Mouse (Mus musculus): ENCODE measurements around the gene Hoxc8. TPM values are rescaled to one million over a fixed set of nuclear protein-coding genes. Genes with fewer than 3 reads are reported as not detected.

Gene Hoxc8
- polyA plus RNA-seq, 1 experiment from 2014 or later, result not detected

DNA sequence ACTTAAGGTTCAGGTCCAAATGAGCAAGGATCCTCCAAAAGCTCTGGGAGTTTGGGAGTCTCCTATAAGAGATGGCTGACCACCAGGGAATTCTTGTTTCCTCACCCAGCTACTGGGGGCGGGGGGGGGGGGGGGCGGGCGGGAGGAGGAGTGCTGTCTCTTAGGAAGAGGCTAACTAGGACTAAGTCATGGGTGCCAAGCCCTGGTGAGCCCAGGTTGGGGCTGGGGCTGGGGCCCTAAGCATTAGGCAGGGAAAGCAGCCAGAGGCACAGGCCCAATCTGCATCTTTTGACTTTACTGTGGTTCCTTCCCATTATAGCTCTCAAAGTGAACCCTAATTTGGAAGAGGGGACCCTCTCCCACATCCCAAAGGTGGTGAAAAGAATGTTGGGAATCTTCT lies 41.8 kb downstream of the Hoxc8 start:
- H3K4me3 ChIP-seq (ENCODE audit: low read depth, low read length), result no peak overlapping the region
- H3K4me1 ChIP-seq (ENCODE audit: control insufficient read depth, insufficient read depth, low read length), result no peaks in the 10 kb centered on the region
- no peak for ATAC-seq
- H3K27me3 ChIP-seq (replicated peaks; ENCODE audit: control insufficient read depth, insufficient read depth, low read length), result peaks cover 95% of the 10 kb centered on the region
- no peak overlapping the region for H3K4me2 ChIP-seq (ENCODE audit: low read length)
- no peaks in the 10 kb centered on the region for H3K36me3 ChIP-seq (ENCODE audit: control insufficient read depth, insufficient read depth, low read length)
- no peak overlapping the region for H3K9ac ChIP-seq (ENCODE audit: low read length)
- H3K27ac ChIP-seq (ENCODE audit: low read depth, low read length), result no peak overlapping the region
- no CpG with 5 or more reads among the region's 3 CpGs for WGBS
- no peak for DNase-seq (ENCODE audit: low spot score)
- no peaks in the 10 kb centered on the region for H3K9me3 ChIP-seq (replicated peaks; ENCODE audit: control insufficient read depth, low read length)

- ATAC-seq, result no peak
- no peak overlapping the region for H3K27ac ChIP-seq (ENCODE audit: low read depth, low read length)
- H3K9me3 ChIP-seq (replicated peaks; ENCODE audit: control insufficient read depth, low read length), result no peaks in the 10 kb centered on the region
- no peak overlapping the region for H3K4me2 ChIP-seq (ENCODE audit: low read length)
- H3K9ac ChIP-seq (ENCODE audit: low read length), result no peak overlapping the region
- DNase-seq (ENCODE audit: low spot score), result no peak
- H3K27me3 ChIP-seq (replicated peaks; ENCODE audit: control insufficient read depth, insufficient read depth, low read length), result peaks cover 95% of the 10 kb centered on the region
- H3K4me3 ChIP-seq (ENCODE audit: low read depth, low read length), result no peak overlapping the region
- no peaks in the 10 kb centered on the region for H3K4me1 ChIP-seq (ENCODE audit: control insufficient read depth, insufficient read depth, low read length)
- no peaks in the 10 kb centered on the region for H3K36me3 ChIP-seq (ENCODE audit: control insufficient read depth, insufficient read depth, low read length)
- 1% methylated on average over 26 of the region's 26 CpGs for WGBS
These were observed 42.5 kb downstream of the Hoxc8 start for GRCm38 (mm10) chr15:103032646-103033575.

DNA sequence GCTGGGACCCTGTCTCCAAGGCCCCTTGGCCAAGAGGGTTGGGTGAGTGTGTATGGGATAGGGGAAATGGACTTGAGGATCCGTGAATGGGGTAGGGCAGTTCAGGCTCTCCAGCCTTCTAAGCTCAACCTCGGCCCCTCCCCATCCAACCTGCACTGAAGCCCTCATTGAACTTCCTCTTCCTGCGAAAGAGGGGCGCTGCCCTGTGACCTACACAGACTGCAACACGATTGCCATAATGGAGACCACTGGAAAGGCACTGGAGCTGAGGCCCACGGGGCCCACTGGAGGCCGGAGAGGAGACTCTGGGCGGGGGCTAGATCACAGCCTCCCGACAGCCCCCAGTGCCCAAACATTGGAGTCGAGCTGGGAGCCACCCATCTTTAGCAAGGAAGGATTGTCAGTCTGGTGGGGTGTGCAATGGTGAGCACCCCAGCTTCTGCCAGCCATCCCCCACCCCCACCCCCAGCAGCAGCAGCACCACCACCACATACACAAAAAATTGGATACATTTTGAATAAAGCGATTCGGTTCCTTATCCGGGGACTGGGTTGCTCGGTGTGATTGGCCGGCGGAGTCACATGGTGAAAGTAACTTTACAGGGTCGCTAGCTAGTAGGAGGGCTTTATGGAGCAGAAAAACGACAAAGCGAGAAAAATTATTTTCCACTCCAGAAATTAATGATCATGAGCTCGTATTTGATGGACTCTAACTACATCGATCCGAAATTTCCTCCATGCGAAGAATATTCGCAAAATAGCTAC lies 43.8 kb downstream of the Hoxc8 start:
- no peak overlapping the region for H3K4me3 ChIP-seq (ENCODE audit: low read depth, low read length)
- H3K9ac ChIP-seq (ENCODE audit: low read length), result no peak overlapping the region
- no peak overlapping the region for H3K27ac ChIP-seq (ENCODE audit: low read depth, low read length)
- H3K36me3 ChIP-seq (ENCODE audit: control insufficient read depth, insufficient read depth, low read length), result no peaks in the 10 kb centered on the region
- no peak for DNase-seq (ENCODE audit: low spot score)
- no peak overlapping the region for H3K4me2 ChIP-seq (ENCODE audit: low read length)
- ATAC-seq, result no peak
- WGBS, result 1% methylated on average over 24 of the region's 24 CpGs
- no peaks in the 10 kb centered on the region for H3K4me1 ChIP-seq (ENCODE audit: control insufficient read depth, insufficient read depth, low read length)
- no peaks in the 10 kb centered on the region for H3K9me3 ChIP-seq (replicated peaks; ENCODE audit: control insufficient read depth, low read length)
- peaks cover 95% of the 10 kb centered on the region for H3K27me3 ChIP-seq (replicated peaks; ENCODE audit: control insufficient read depth, insufficient read depth, low read length)

DNA sequence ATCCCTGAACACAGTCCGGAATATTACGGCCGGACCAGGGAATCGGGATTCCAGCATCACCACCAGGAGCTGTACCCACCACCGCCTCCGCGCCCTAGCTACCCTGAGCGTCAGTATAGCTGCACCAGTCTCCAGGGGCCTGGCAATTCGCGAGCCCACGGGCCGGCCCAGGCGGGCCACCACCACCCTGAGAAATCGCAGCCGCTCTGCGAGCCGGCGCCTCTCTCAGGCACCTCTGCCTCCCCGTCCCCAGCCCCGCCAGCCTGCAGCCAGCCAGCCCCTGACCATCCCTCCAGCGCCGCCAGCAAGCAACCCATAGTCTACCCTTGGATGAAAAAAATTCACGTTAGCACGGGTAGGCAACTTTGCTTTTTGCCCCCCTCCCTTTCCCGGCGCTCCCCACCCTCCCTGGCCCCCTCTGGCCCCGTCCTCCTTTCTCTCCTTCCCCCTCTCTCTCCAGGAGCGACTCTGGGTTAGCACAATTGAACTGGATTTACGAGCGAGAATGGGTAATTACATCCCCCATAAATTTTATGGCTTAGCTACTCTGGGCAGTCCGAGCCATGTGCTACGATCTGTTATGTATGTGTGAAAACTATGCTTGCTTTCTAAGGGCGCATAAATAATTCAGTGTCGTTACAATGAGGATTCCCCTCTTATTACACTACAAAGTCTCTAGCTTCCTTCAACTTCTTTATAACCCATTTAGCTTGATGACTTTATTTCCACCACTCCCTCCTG lies 44.6 kb downstream of the Hoxc8 start:
- no peak overlapping the region for H3K9ac ChIP-seq (ENCODE audit: low read length)
- under 1% methylated on average over 34 of the region's 34 CpGs for WGBS
- H3K4me1 ChIP-seq (ENCODE audit: control insufficient read depth, insufficient read depth, low read length), result no peaks in the 10 kb centered on the region
- peaks cover 95% of the 10 kb centered on the region for H3K27me3 ChIP-seq (replicated peaks; ENCODE audit: control insufficient read depth, insufficient read depth, low read length)
- H3K9me3 ChIP-seq (replicated peaks; ENCODE audit: control insufficient read depth, low read length), result no peaks in the 10 kb centered on the region
- ATAC-seq, result no peak
- H3K27ac ChIP-seq (ENCODE audit: low read depth, low read length), result no peak overlapping the region
- no peak overlapping the region for H3K4me3 ChIP-seq (ENCODE audit: low read depth, low read length)
- no peak overlapping the region for H3K4me2 ChIP-seq (ENCODE audit: low read length)
- H3K36me3 ChIP-seq (ENCODE audit: control insufficient read depth, insufficient read depth, low read length), result no peaks in the 10 kb centered on the region
- DNase-seq (ENCODE audit: low spot score), result no peak

DNA sequence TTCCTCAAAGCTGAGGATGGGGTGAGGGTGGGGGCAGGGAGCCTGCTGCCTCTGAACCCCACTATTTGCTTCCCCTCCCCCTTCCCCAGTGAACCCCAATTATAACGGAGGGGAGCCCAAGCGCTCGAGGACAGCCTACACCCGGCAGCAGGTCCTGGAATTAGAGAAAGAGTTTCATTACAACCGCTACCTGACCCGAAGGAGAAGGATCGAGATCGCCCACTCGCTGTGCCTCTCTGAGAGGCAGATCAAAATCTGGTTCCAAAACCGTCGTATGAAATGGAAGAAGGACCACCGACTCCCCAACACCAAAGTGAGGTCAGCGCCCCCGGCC lies 45.1 kb downstream of the Hoxc8 start:
- Histone ChIP-seq H3K9ac (ENCODE audit: low read length) (no peak overlapping the region), H3K4me2 (ENCODE audit: low read length) (no peak overlapping the region), H3K27ac (ENCODE audit: low read depth, low read length) (no peak overlapping the region), H3K4me3 (ENCODE audit: low read depth, low read length) (no peak overlapping the region), H3K27me3 (replicated peaks; ENCODE audit: control insufficient read depth, insufficient read depth, low read length) (peaks cover 95% of the 10 kb centered on the region), H3K4me1 (ENCODE audit: control insufficient read depth, insufficient read depth, low read length) (no peaks in the 10 kb centered on the region), H3K36me3 (ENCODE audit: control insufficient read depth, insufficient read depth, low read length) (no peaks in the 10 kb centered on the region), H3K9me3 (replicated peaks; ENCODE audit: control insufficient read depth, low read length) (no peaks in the 10 kb centered on the region)
- WGBS, result 1% methylated on average over 14 of the region's 14 CpGs
- DNase-seq (ENCODE audit: low spot score) (no peak), ATAC-seq (no peak)

- DNase-seq (ENCODE audit: low spot score) (no peak), ATAC-seq (no peak)
- Histone ChIP-seq H3K4me2 (ENCODE audit: low read length) (no peak overlapping the region), H3K36me3 (ENCODE audit: control insufficient read depth, insufficient read depth, low read length) (no peaks in the 10 kb centered on the region), H3K4me3 (ENCODE audit: low read depth, low read length) (no peak overlapping the region), H3K27ac (ENCODE audit: low read depth, low read length) (no peak overlapping the region), H3K9ac (ENCODE audit: low read length) (no peak overlapping the region), H3K27me3 (replicated peaks; ENCODE audit: control insufficient read depth, insufficient read depth, low read length) (peaks cover 97% of the 10 kb centered on the region), H3K9me3 (replicated peaks; ENCODE audit: control insufficient read depth, low read length) (no peaks in the 10 kb centered on the region), H3K4me1 (ENCODE audit: control insufficient read depth, insufficient read depth, low read length) (no peaks in the 10 kb centered on the region)
- WGBS, result 14% methylated on average over 1 of the region's 1 CpGs
These were observed 47.2 kb downstream of the Hoxc8 start for GRCm38 (mm10) chr15:103037579-103037978.

GRCm38 (mm10) chr15:103038701-103039480 lies 48.5 kb downstream of the Hoxc8 start:
- Histone ChIP-seq H3K36me3 (ENCODE audit: control insufficient read depth, insufficient read depth, low read length) (no peaks in the 10 kb centered on the region), H3K27me3 (replicated peaks; ENCODE audit: control insufficient read depth, insufficient read depth, low read length) (peaks cover 99% of the 10 kb centered on the region), H3K9ac (ENCODE audit: low read length) (no peak overlapping the region), H3K9me3 (replicated peaks; ENCODE audit: control insufficient read depth, low read length) (no peaks in the 10 kb centered on the region), H3K4me1 (ENCODE audit: control insufficient read depth, insufficient read depth, low read length) (no peaks in the 10 kb centered on the region), H3K4me2 (ENCODE audit: low read length) (no peak overlapping the region), H3K27ac (ENCODE audit: low read depth, low read length) (no peak overlapping the region), H3K4me3 (ENCODE audit: low read depth, low read length) (no peak overlapping the region)
- 3% methylated on average over 10 of the region's 10 CpGs for WGBS
- DNase-seq (ENCODE audit: low spot score) (no peak), ATAC-seq (no peak)

- no peak overlapping the region for H3K4me2 ChIP-seq (ENCODE audit: low read length)
- no peak overlapping the region for H3K9ac ChIP-seq (ENCODE audit: low read length)
- 3% methylated on average over 3 of the region's 3 CpGs for whole genome bisulfite sequencing
- ATAC-seq, result no peak
- DNase-seq (ENCODE audit: low spot score), result no peak
- H3K9me3 ChIP-seq (replicated peaks; ENCODE audit: control insufficient read depth, low read length), result no peaks in the 10 kb centered on the region
- peaks cover 99% of the 10 kb centered on the region for H3K27me3 ChIP-seq (replicated peaks; ENCODE audit: control insufficient read depth, insufficient read depth, low read length)
- H3K36me3 ChIP-seq (ENCODE audit: control insufficient read depth, insufficient read depth, low read length), result no peaks in the 10 kb centered on the region
- no peak overlapping the region for H3K4me3 ChIP-seq (ENCODE audit: low read depth, low read length)
- H3K27ac ChIP-seq (ENCODE audit: low read depth, low read length), result no peak overlapping the region
- no peaks in the 10 kb centered on the region for H3K4me1 ChIP-seq (ENCODE audit: control insufficient read depth, insufficient read depth, low read length)
These were observed 49.2 kb downstream of the Hoxc8 start for GRCm38 (mm10) chr15:103039609-103040008.
